Mouse (Mus musculus) Patski (cell line): ENCODE results near the gene Tmcc3. TPM values are rescaled to one million over a fixed set of nuclear protein-coding genes. Genes with fewer than 3 reads are reported as not detected.
A peak's percentile ranks its signal among the peaks of the same experiment; 100 is the strongest.

Experiments used
- ATAC-seq: fragments of 100-300 bp; one replicate; pipeline ENCODE4 v1.8.0; 2021
- CTCF ChIA-PET: fragments of 350-600 bp; sonication (Branson Sonifier 250); formaldehyde crosslinking; loops from one replicate; lab custom pipeline; 2022; ENCODE audit warnings: inconsistent platforms; lab: Charles Lee
- POLR2A ChIA-PET: fragments of 350-600 bp; sonication (Branson Sonifier 250); formaldehyde crosslinking; loops from one replicate; lab custom pipeline; 2022; ENCODE audit warnings: antibody characterized with exemption, inconsistent platforms; lab: Charles Lee
- DNase-seq: peaks from one replicate; pipeline ENCODE4 v3.0.0-alpha.2; 2011; ENCODE audit warnings: low read depth, low spot score
- H3K27me3 ChIP-seq: fragments of 371-371 bp; one replicate; pipeline ENCODE4 v1.5.1; 2021
- CTCF ChIP-seq: fragments of 100-300 bp; IDR thresholded peaks from one replicate; pipeline ENCODE4 v1.5.1; 2021
- in situ Hi-C: fragments of 300-500 bp; cut with MboI; formaldehyde crosslinking; loops from 3 replicates; pipeline ENCODE4 v1.11.1; 2018; ENCODE audit warnings: low pct_unique_long_range_greater_than_20kb, mixed read lengths
- polyA plus RNA-seq: library from polyadenylated mRNA; unstranded; gene quantifications from one replicate; pipeline ENCODE4 v1.2.3, GENCODE M21; 2021

The Tmcc3 gene
- polyA plus RNA-seq, 1 experiment from 2014 or later: 6.7 TPM

GRCm38 (mm10) chr10:94463410-94463809 lies 151.7 kb downstream of the Tmcc3 start:
- DNase-seq: no peak
- POLR2A ChIA-PET: no interaction called here
- H3K27me3 ChIP-seq: no peaks in the 10 kb centered on the region
- no peak for ATAC-seq
- in situ Hi-C loops: no loop called here
- CTCF ChIA-PET: interaction anchor here (1.2 kb wide), 1 partner anchor 31 kb away, joined by 5 read pairs; no protein-coding TSS in a partner anchor
- TF ChIP-seq CTCF: no peak

- ATAC-seq (no peak), DNase-seq (no peak)
- POLR2A ChIA-PET: no interaction called here
- H3K27me3 ChIP-seq: no peaks in the 10 kb centered on the region
- CTCF ChIA-PET: interaction anchor here (1.2 to 1.4 kb wide), 2 partner anchors 15 to 17 kb away, joined by 3 read pairs; no protein-coding TSS in a partner anchor
- in situ Hi-C loops: no loop called here
- TF ChIP-seq CTCF: no peak
Observed at GRCm38 (mm10) chr10:94465646-94466045, 153.9 kb downstream of the Tmcc3 start.

- DNase-seq (no peak), ATAC-seq (no peak)
- CTCF ChIA-PET: interaction anchor here (1.2 to 1.4 kb wide), 2 partner anchors 14 to 17 kb away, joined by 3 read pairs; no protein-coding TSS in a partner anchor
- H3K27me3 ChIP-seq: no peaks in the 10 kb centered on the region
- POLR2A ChIA-PET: interaction anchor here (0.6 kb wide), 2 partner anchors 10 to 610 kb away, joined by 5 read pairs; no protein-coding TSS in a partner anchor
- in situ Hi-C loops: no loop called here
- TF ChIP-seq CTCF: no peak
Observed at GRCm38 (mm10) chr10:94466313-94466712, 154.6 kb downstream of the Tmcc3 start.

GRCm38 (mm10) chr10:94471487-94471886 lies 159.7 kb downstream of the Tmcc3 start:
- in situ Hi-C loops: no loop called here
- POLR2A ChIA-PET: no interaction called here
- H3K27me3 ChIP-seq: no peaks in the 10 kb centered on the region
- no peak for TF ChIP-seq CTCF
- DNase-seq (no peak), ATAC-seq (no peak)
- CTCF ChIA-PET: no interaction called here

- ChIA-PET POLR2A (no interaction called here), CTCF (no interaction called here)
- no peak for TF ChIP-seq CTCF
- ATAC-seq (no peak), DNase-seq (no peak)
- no peaks in the 10 kb centered on the region for H3K27me3 ChIP-seq
- in situ Hi-C loops: no loop called here
Observed at GRCm38 (mm10) chr10:94473501-94473900, 161.8 kb downstream of the Tmcc3 start.

- in situ Hi-C loops: no loop called here
- CTCF ChIA-PET: no interaction called here
- POLR2A ChIA-PET: no interaction called here
- no peaks in the 10 kb centered on the region for H3K27me3 ChIP-seq
- DNase-seq (no peak), ATAC-seq (no peak)
- TF ChIP-seq CTCF: no peak
Observed at GRCm38 (mm10) chr10:94474185-94474584, 162.4 kb downstream of the Tmcc3 start.

- POLR2A ChIA-PET: interaction anchor here (0.6 to 0.7 kb wide), 2 partner anchors 26 to 683 kb away, joined by 3 to 4 read pairs; no protein-coding TSS in a partner anchor
- peak; percentile 46 for DNase-seq
- CTCF ChIA-PET: interaction anchor here (1.2 to 1.6 kb wide), 2 partner anchors 10 to 36 kb away, joined by 3 to 4 read pairs; no protein-coding TSS in a partner anchor
- no peaks in the 10 kb centered on the region for H3K27me3 ChIP-seq
- in situ Hi-C loops: no loop called here
- TF ChIP-seq CTCF: no peak
- ATAC-seq: no peak
Observed at GRCm38 (mm10) chr10:94477366-94478225, 165.8 kb downstream of the Tmcc3 start.

- no peak for DNase-seq
- ChIA-PET CTCF (interaction anchor here (1.0 to 1.2 kb wide), 2 partner anchors 10 to 32 kb away, joined by 3 to 4 read pairs; no protein-coding TSS in a partner anchor), POLR2A (interaction anchor here (0.7 kb wide), 1 partner anchor 22 kb away, joined by 3 read pairs; no protein-coding TSS in a partner anchor)
- no peaks in the 10 kb centered on the region for H3K27me3 ChIP-seq
- ATAC-seq: no peak
- TF ChIP-seq CTCF: no peak
- in situ Hi-C loops: no loop called here
Observed at GRCm38 (mm10) chr10:94479646-94480045, 167.9 kb downstream of the Tmcc3 start.

GRCm38 (mm10) chr10:94480380-94481101 lies 168.8 kb downstream of the Tmcc3 start:
- ATAC-seq: peak; percentile 89
- TF ChIP-seq CTCF: no peak
- no peaks in the 10 kb centered on the region for H3K27me3 ChIP-seq
- in situ Hi-C loops: no loop called here
- peak; percentile 89 for DNase-seq
- ChIA-PET CTCF (interaction anchor here (1.0 to 1.4 kb wide), 4 partner anchors 9 to 65 kb away, joined by 3 to 4 read pairs (median 3); no protein-coding TSS in a partner anchor), POLR2A (interaction anchor here (0.7 kb wide), 1 partner anchor 65 kb away, joined by 3 read pairs; no protein-coding TSS in a partner anchor)

GRCm38 (mm10) chr10:94481613-94482012 lies 169.9 kb downstream of the Tmcc3 start:
- in situ Hi-C loops: no loop called here
- POLR2A ChIA-PET: no interaction called here
- no peaks in the 10 kb centered on the region for H3K27me3 ChIP-seq
- no peak for TF ChIP-seq CTCF
- no peak for DNase-seq
- ATAC-seq: no peak
- CTCF ChIA-PET: interaction anchor here (1.4 kb wide), 1 partner anchor 64 kb away, joined by 3 read pairs; no protein-coding TSS in a partner anchor
